Mouse (Mus musculus): ENCODE data around the gene Lrch1. TPM values are rescaled to one million over a fixed set of nuclear protein-coding genes. Genes with fewer than 3 reads are reported as not detected.

The Lrch1 gene
- polyA plus RNA-seq, 1 experiment: 24.4 TPM

- WGBS: 92% methylated on average over 8 of the region's 8 CpGs
- no peak for DNase-seq
- TF ChIP-seq POLR2A (IDR thresholded peaks at IDR 0.05; ENCODE audit: borderline replicate concordance, insufficient read depth, low read length) (no peak), CTCF (IDR thresholded peaks at IDR 0.05; ENCODE audit: borderline replicate concordance, insufficient read depth, low read depth, low read length) (no peak)
- no peaks in the 10 kb centered on the region for H3K27me3 ChIP-seq (ENCODE audit: control insufficient read depth, insufficient read depth, low read length)
- H3K27ac ChIP-seq (ENCODE audit: insufficient read depth, low read length): no peak overlapping the region
- H3K4me1 ChIP-seq (ENCODE audit: control insufficient read depth, insufficient read depth, low read length): no peaks in the 10 kb centered on the region; the same call in 1 of the 2 replicates
- H3K4me3 ChIP-seq (replicated peaks; ENCODE audit: insufficient read depth, low read depth, low read length): no peak overlapping the region
Measured at GRCm38 (mm10) chr14:74962713-74963401, 15.2 kb upstream of the Lrch1 start.

- TF ChIP-seq POLR2A (IDR thresholded peaks at IDR 0.05; ENCODE audit: borderline replicate concordance, insufficient read depth, low read length) (no peak), CTCF (IDR thresholded peaks at IDR 0.05; ENCODE audit: borderline replicate concordance, insufficient read depth, low read depth, low read length) (no peak)
Measured at GRCm38 (mm10) chr14:74960568-74960967, 12.9 kb upstream of the Lrch1 start.

GRCm38 (mm10) chr14:74956702-74957101 lies 9.0 kb upstream of the Lrch1 start:
- DNase-seq: no peak
- TF ChIP-seq POLR2A (IDR thresholded peaks at IDR 0.05; ENCODE audit: borderline replicate concordance, insufficient read depth, low read length) (no peak), CTCF (IDR thresholded peaks at IDR 0.05; ENCODE audit: borderline replicate concordance, insufficient read depth, low read depth, low read length) (no peak)
- H3K27me3 ChIP-seq (ENCODE audit: control insufficient read depth, insufficient read depth, low read length): no peaks in the 10 kb centered on the region
- WGBS: 21% methylated on average over 2 of the region's 2 CpGs
- H3K4me1 ChIP-seq (ENCODE audit: control insufficient read depth, insufficient read depth, low read length): no peaks in the 10 kb centered on the region; the same call in 1 of the 2 replicates
- no peak overlapping the region for H3K27ac ChIP-seq (ENCODE audit: insufficient read depth, low read length)
- H3K4me3 ChIP-seq (replicated peaks; ENCODE audit: insufficient read depth, low read depth, low read length): no peak overlapping the region

More at GRCm38 (mm10) chr14:74960568-74960967, 12.9 kb upstream of the Lrch1 start:
- 76% methylated on average over 5 of the region's 5 CpGs for WGBS
- no peak overlapping the region for H3K27ac ChIP-seq (ENCODE audit: insufficient read depth, low read length)
- no peaks in the 10 kb centered on the region for H3K27me3 ChIP-seq (ENCODE audit: control insufficient read depth, insufficient read depth, low read length)
- H3K4me1 ChIP-seq (ENCODE audit: control insufficient read depth, insufficient read depth, low read length): no peaks in the 10 kb centered on the region; the same call in 1 of the 2 replicates
- DNase-seq: no peak
- no peak overlapping the region for H3K4me3 ChIP-seq (replicated peaks; ENCODE audit: insufficient read depth, low read depth, low read length)

GRCm38 (mm10) chr14:74956234-74956633 lies 8.6 kb upstream of the Lrch1 start:
- H3K4me1 ChIP-seq (ENCODE audit: control insufficient read depth, insufficient read depth, low read length): no peaks in the 10 kb centered on the region; the same call in 1 of the 2 replicates
- no peak overlapping the region for H3K4me3 ChIP-seq (replicated peaks; ENCODE audit: insufficient read depth, low read depth, low read length)
- no peaks in the 10 kb centered on the region for H3K27me3 ChIP-seq (ENCODE audit: control insufficient read depth, insufficient read depth, low read length)
- WGBS: 82% methylated on average over 1 of the region's 1 CpGs
- no peak for DNase-seq
- TF ChIP-seq CTCF (IDR thresholded peaks at IDR 0.05; ENCODE audit: borderline replicate concordance, insufficient read depth, low read depth, low read length): no peak
- no peak for TF ChIP-seq POLR2A (IDR thresholded peaks at IDR 0.05; ENCODE audit: borderline replicate concordance, insufficient read depth, low read length)
- H3K27ac ChIP-seq (ENCODE audit: insufficient read depth, low read length): no peak overlapping the region

- no peaks in the 10 kb centered on the region; the same call in 1 of the 2 replicates for H3K4me1 ChIP-seq (ENCODE audit: control insufficient read depth, insufficient read depth, low read length)
- DNase-seq: peak; percentile 50 to 58
- no peak overlapping the region for H3K27ac ChIP-seq (ENCODE audit: insufficient read depth, low read length)
- TF ChIP-seq CTCF (IDR thresholded peaks at IDR 0.05; ENCODE audit: borderline replicate concordance, insufficient read depth, low read depth, low read length): peak; percentile 81
- TF ChIP-seq POLR2A (IDR thresholded peaks at IDR 0.05; ENCODE audit: borderline replicate concordance, insufficient read depth, low read length): no peak
- WGBS: 56% methylated on average over 14 of the region's 14 CpGs
- no peak overlapping the region for H3K4me3 ChIP-seq (replicated peaks; ENCODE audit: insufficient read depth, low read depth, low read length)
- H3K27me3 ChIP-seq (ENCODE audit: control insufficient read depth, insufficient read depth, low read length): no peaks in the 10 kb centered on the region
Measured at GRCm38 (mm10) chr14:74948426-74949240, 957 bp upstream of the Lrch1 start.

- TF ChIP-seq POLR2A (IDR thresholded peaks at IDR 0.05; ENCODE audit: borderline replicate concordance, insufficient read depth, low read length) (no peak), CTCF (IDR thresholded peaks at IDR 0.05; ENCODE audit: borderline replicate concordance, insufficient read depth, low read depth, low read length) (no peak)
- peak overlapping the region; percentile 96 for H3K4me3 ChIP-seq (replicated peaks; ENCODE audit: insufficient read depth, low read depth, low read length)
- WGBS: 25% methylated on average over 13 of the region's 13 CpGs
- no peak overlapping the region for H3K27ac ChIP-seq (ENCODE audit: insufficient read depth, low read length)
- no peak for DNase-seq
- H3K27me3 ChIP-seq (ENCODE audit: control insufficient read depth, insufficient read depth, low read length): no peaks in the 10 kb centered on the region
- H3K4me1 ChIP-seq (ENCODE audit: control insufficient read depth, insufficient read depth, low read length): peaks cover 1% of the 10 kb centered on the region
Measured at GRCm38 (mm10) chr14:74948014-74948396, 329 bp upstream of the Lrch1 start.

- TF ChIP-seq CTCF (IDR thresholded peaks at IDR 0.05; ENCODE audit: borderline replicate concordance, insufficient read depth, low read depth, low read length): no peak
- TF ChIP-seq POLR2A (IDR thresholded peaks at IDR 0.05; ENCODE audit: borderline replicate concordance, insufficient read depth, low read length): 0 out of 2 replicates have a peak, but pooled peaks have one; percentile 40
- Histone ChIP-seq H3K27me3 (ENCODE audit: control insufficient read depth, insufficient read depth, low read length) (no peaks in the 10 kb centered on the region), H3K4me1 (ENCODE audit: control insufficient read depth, insufficient read depth, low read length) (peaks cover 2% of the 10 kb centered on the region), H3K4me3 (replicated peaks; ENCODE audit: insufficient read depth, low read depth, low read length) (peak overlapping the region; percentile 96), H3K27ac (ENCODE audit: insufficient read depth, low read length) (peak overlapping the region; percentile 89)
- under 1% methylated on average over 56 of the region's 56 CpGs for WGBS
- DNase-seq: peak; percentile 86 to 88
Measured at GRCm38 (mm10) chr14:74946751-74947375, 813 bp downstream of the Lrch1 start.

Measured in cerebellum, adult 2 months (tissue).